Mouse (Mus musculus): ENCODE measurements around the gene Chrnd.

DNA sequence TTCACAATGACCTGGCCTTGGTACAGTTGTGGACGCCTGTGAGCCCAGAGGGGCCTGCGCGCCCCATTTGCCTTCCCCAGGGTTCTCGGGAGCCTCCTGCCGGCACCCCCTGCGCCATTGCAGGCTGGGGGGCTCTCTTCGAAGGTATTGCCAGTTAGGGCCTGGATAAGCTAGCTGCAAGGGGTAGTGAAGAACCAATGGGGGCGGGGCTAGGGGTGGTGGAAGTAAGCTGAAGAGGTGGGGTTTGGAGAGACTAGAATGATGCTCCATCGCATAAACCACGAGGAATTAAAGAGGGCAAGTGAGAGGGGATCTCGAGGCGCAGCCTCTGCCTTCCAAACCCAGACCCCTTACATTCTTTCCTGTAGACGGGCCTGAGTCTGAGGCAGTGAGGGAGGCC, 4.9 kb upstream of the Chrnd start:
- TF ChIP-seq CTCF (IDR thresholded peaks at IDR 0.05; ENCODE audit: control insufficient read depth, insufficient read depth, low read length) (no peak), POLR2A (IDR thresholded peaks at IDR 0.05; ENCODE audit: borderline replicate concordance, control insufficient read depth, low read depth, low read length) (no peak)

Data from bone marrow, adult 2 months (tissue).